Mouse (Mus musculus): ENCODE measurements around the gene Gadl1. TPM values are rescaled to one million over a fixed set of nuclear protein-coding genes. Genes with fewer than 3 reads are reported as not detected.

Gadl1 gene
- total and polyA plus RNA-seq, 2 experiments from 2014 or later, result 0.21 to 0.44 TPM

DNA sequence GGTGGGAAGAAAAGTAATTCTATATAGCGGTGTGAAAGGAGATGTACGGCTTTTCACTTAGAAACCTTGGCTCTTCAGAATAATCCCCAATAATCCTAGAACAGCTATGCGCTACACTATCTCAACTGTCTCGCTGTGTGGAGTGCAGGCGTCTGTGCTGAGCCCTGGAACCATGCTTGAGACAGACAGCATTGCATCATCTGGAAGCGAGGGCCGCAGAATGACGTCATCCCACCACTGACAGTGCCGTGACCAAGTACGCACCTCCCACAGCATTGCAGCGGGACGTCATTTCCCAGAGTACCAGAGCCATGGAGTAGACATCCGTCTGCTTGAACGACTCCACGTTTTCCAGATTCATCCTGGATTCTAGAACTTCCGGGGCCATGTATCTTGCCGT is 195.5 kb downstream of the Gadl1 start:
- H3K4me2 ChIP-seq (ENCODE audit: low read depth, low read length, poor library complexity, severe bottlenecking), result no peak overlapping the region
- 95% methylated on average over 17 of the region's 17 CpGs for WGBS

GRCm38 (mm10) chr9:116108729-116109128 is 199.5 kb downstream of the Gadl1 start:
- Histone ChIP-seq H3K9me3 (ENCODE audit: low read length) (no peaks in the 10 kb centered on the region), H3K27me3 (ENCODE audit: insufficient read depth, low read length) (no peaks in the 10 kb centered on the region), H3K4me3 (ENCODE audit: low read depth, low read length) (no peak overlapping the region), H3K27ac (ENCODE audit: low read depth, low read length) (no peak overlapping the region), H3K36me3 (ENCODE audit: insufficient read depth, low read length) (no peaks in the 10 kb centered on the region), H3K9ac (replicated peaks; ENCODE audit: low read length, poor library complexity, severe bottlenecking) (no peak overlapping the region), H3K4me1 (ENCODE audit: insufficient read depth, low read length) (no peaks in the 10 kb centered on the region), H3K4me2 (ENCODE audit: low read depth, low read length, poor library complexity, severe bottlenecking) (no peak overlapping the region)
- 75% methylated on average over 2 of the region's 2 CpGs for WGBS
- no peak for ATAC-seq (ENCODE audit: low FRiP score)
- TF ChIP-seq CTCF (IDR thresholded peaks at IDR 0.05), result no peak
- DNase-seq (ENCODE audit: low spot score), result no peak

More for the DNA sequence above, 195.5 kb downstream of the Gadl1 start:
- Histone ChIP-seq H3K9ac (replicated peaks; ENCODE audit: low read length, poor library complexity, severe bottlenecking) (no peak overlapping the region), H3K36me3 (ENCODE audit: insufficient read depth, low read length) (no peaks in the 10 kb centered on the region), H3K27me3 (ENCODE audit: insufficient read depth, low read length) (no peaks in the 10 kb centered on the region), H3K4me1 (ENCODE audit: insufficient read depth, low read length) (no peaks in the 10 kb centered on the region), H3K9me3 (ENCODE audit: low read length) (no peaks in the 10 kb centered on the region), H3K27ac (ENCODE audit: low read depth, low read length) (no peak overlapping the region), H3K4me3 (ENCODE audit: low read depth, low read length) (no peak overlapping the region)
- DNase-seq (ENCODE audit: low spot score) (no peak), ATAC-seq (ENCODE audit: low FRiP score) (no peak)
- no peak for TF ChIP-seq CTCF (IDR thresholded peaks at IDR 0.05)

DNA sequence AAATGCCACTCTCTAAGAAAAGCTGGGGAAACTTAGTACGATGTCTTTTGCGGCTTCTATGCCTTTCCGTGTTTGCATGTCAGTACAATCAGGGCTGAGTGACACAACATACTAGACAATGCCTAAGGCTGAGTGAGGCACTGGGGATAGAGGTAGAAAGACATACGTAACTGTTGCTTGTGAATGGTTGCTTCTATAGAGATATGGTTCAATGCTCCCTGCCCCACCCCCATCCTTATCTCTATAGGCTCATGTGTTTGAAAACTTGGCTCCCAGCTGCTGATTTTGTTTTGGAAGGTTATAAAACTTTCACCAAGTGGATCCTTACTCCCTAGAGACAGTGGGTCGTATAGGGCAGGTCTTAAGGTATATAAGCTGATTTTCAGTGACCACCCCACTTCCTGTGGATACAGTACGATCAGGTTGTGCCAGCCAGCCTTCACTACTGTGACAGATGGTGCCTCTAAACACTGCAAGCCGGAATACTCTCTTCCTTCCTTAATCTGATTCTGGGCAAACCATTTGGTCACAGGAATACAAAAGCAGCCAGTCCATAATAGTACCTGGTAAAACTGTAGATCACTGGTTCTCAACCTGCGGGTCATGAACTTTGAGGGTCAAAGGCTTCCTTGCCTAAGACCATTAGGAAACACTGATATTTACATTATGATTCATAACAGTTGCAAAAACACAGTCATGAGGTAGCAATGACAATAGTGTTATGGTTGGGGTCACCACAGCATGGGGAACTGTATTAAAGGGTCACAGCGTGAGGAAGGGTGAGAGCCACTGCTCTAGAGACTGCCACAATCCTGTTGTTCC is 202.1 kb downstream of the Gadl1 start:
- H3K4me1 ChIP-seq (ENCODE audit: insufficient read depth, low read length), result no peaks in the 10 kb centered on the region
- no peak for TF ChIP-seq CTCF (IDR thresholded peaks at IDR 0.05)
- H3K4me3 ChIP-seq (ENCODE audit: low read depth, low read length), result no peak overlapping the region
- no peak for DNase-seq (ENCODE audit: low spot score)
- no peaks in the 10 kb centered on the region for H3K9me3 ChIP-seq (ENCODE audit: low read length)
- 84% methylated on average over 9 of the region's 9 CpGs for WGBS
- H3K9ac ChIP-seq (replicated peaks; ENCODE audit: low read length, poor library complexity, severe bottlenecking), result no peak overlapping the region
- H3K36me3 ChIP-seq (ENCODE audit: insufficient read depth, low read length), result no peaks in the 10 kb centered on the region
- H3K27me3 ChIP-seq (ENCODE audit: insufficient read depth, low read length), result no peaks in the 10 kb centered on the region
- ATAC-seq (ENCODE audit: low FRiP score), result no peak
- H3K27ac ChIP-seq (ENCODE audit: low read depth, low read length), result no peak overlapping the region
- no peak overlapping the region for H3K4me2 ChIP-seq (ENCODE audit: low read depth, low read length, poor library complexity, severe bottlenecking)

DNA sequence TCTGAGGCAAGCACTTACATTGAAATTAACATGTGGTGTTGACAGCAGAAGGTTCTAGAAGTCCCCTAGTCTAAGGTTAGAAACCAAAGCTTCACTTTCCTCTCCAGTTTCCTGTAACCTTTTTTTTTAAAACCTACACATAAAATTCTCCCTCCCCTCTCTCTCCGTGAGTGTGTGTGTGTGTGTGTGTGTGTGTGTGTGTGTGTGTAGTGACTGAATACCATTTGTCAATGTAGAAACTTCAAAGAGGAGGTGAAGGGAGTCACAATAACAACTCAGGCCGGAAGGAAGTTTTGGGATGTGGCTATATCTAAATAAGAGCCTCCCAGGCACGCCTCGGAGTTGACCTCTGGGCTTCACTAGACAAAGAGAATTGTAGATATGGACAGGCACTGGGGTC is 205.1 kb downstream of the Gadl1 start:
- H3K9ac ChIP-seq (replicated peaks; ENCODE audit: low read length, poor library complexity, severe bottlenecking), result no peak overlapping the region
- H3K36me3 ChIP-seq (ENCODE audit: insufficient read depth, low read length), result no peaks in the 10 kb centered on the region
- H3K27ac ChIP-seq (ENCODE audit: low read depth, low read length), result no peak overlapping the region
- H3K4me2 ChIP-seq (ENCODE audit: low read depth, low read length, poor library complexity, severe bottlenecking), result no peak overlapping the region
- H3K4me3 ChIP-seq (ENCODE audit: low read depth, low read length), result no peak overlapping the region
- TF ChIP-seq CTCF (IDR thresholded peaks at IDR 0.05), result no peak
- H3K27me3 ChIP-seq (ENCODE audit: insufficient read depth, low read length), result no peaks in the 10 kb centered on the region
- 0 out of 2 replicates have a peak, but pooled peaks cover 4% of the 10 kb centered on the region for H3K4me1 ChIP-seq (ENCODE audit: insufficient read depth, low read length)
- no peak for ATAC-seq (ENCODE audit: low FRiP score)
- WGBS, result 81% methylated on average over 4 of the region's 4 CpGs
- H3K9me3 ChIP-seq (ENCODE audit: low read length), result no peaks in the 10 kb centered on the region
- DNase-seq (ENCODE audit: low spot score), result no peak

GRCm38 (mm10) chr9:116115875-116116274 is 206.6 kb downstream of the Gadl1 start:
- H3K4me1 ChIP-seq (ENCODE audit: insufficient read depth, low read length), result 0 out of 2 replicates have a peak, but pooled peaks cover 4% of the 10 kb centered on the region
- no peak for TF ChIP-seq CTCF (IDR thresholded peaks at IDR 0.05)
- no peak overlapping the region for H3K9ac ChIP-seq (replicated peaks; ENCODE audit: low read length, poor library complexity, severe bottlenecking)
- DNase-seq (ENCODE audit: low spot score) (no peak), ATAC-seq (ENCODE audit: low FRiP score) (no peak)
- no peaks in the 10 kb centered on the region for H3K9me3 ChIP-seq (ENCODE audit: low read length)
- H3K36me3 ChIP-seq (ENCODE audit: insufficient read depth, low read length), result no peaks in the 10 kb centered on the region
- H3K27me3 ChIP-seq (ENCODE audit: insufficient read depth, low read length), result no peaks in the 10 kb centered on the region
- H3K4me2 ChIP-seq (ENCODE audit: low read depth, low read length, poor library complexity, severe bottlenecking), result no peak overlapping the region
- WGBS, result 96% methylated on average over 7 of the region's 7 CpGs
- H3K27ac ChIP-seq (ENCODE audit: low read depth, low read length), result no peak overlapping the region
- no peak overlapping the region for H3K4me3 ChIP-seq (ENCODE audit: low read depth, low read length)

- Histone ChIP-seq H3K27me3 (ENCODE audit: insufficient read depth, low read length) (no peaks in the 10 kb centered on the region), H3K36me3 (ENCODE audit: insufficient read depth, low read length) (no peaks in the 10 kb centered on the region), H3K4me3 (ENCODE audit: low read depth, low read length) (no peak overlapping the region), H3K9ac (replicated peaks; ENCODE audit: low read length, poor library complexity, severe bottlenecking) (no peak overlapping the region), H3K4me1 (ENCODE audit: insufficient read depth, low read length) (0 out of 2 replicates have a peak, but pooled peaks cover 4% of the 10 kb centered on the region), H3K27ac (ENCODE audit: low read depth, low read length) (no peak overlapping the region), H3K9me3 (ENCODE audit: low read length) (no peaks in the 10 kb centered on the region), H3K4me2 (ENCODE audit: low read depth, low read length, poor library complexity, severe bottlenecking) (no peak overlapping the region)
- 57% methylated on average over 8 of the region's 8 CpGs for WGBS
- no peak for DNase-seq (ENCODE audit: low spot score)
- no peak for ATAC-seq (ENCODE audit: low FRiP score)
- no peak for TF ChIP-seq CTCF (IDR thresholded peaks at IDR 0.05)
Observed at GRCm38 (mm10) chr9:116118332-116118872, 209.1 kb downstream of the Gadl1 start.

Measured in midbrain, postnatal 0 days (tissue).